Mouse (Mus musculus) olfactory bulb, adult 2 months (tissue): ENCODE measurements around the gene Olfr543. TPM values are rescaled to one million over a fixed set of nuclear protein-coding genes. Genes with fewer than 3 reads are reported as not detected.

ENCODE experiments used
- H3K27ac ChIP-seq: fragments of 200-500 bp; 2 replicates; pipeline ENCODE4 v1.5.1; 2012; ENCODE audit warnings: low read depth, low read length; ENCODE audit not compliant: insufficient read depth
- H3K4me1 ChIP-seq: fragments of 200-500 bp; 2 replicates; pipeline ENCODE4 v1.6.1; 2012; ENCODE audit warnings: low read length; ENCODE audit not compliant: control insufficient read depth, insufficient read depth
- H3K4me3 ChIP-seq: fragments of 200-500 bp; 2 replicates; pipeline ENCODE4 v1.5.1; 2012; ENCODE audit warnings: mild to moderate bottlenecking, low read depth, low read length, moderate library complexity; ENCODE audit not compliant: insufficient read depth
- CTCF ChIP-seq: fragments of 200-500 bp; IDR thresholded peaks from 2 replicates; pipeline ENCODE4 v1.5.1; 2012; ENCODE audit warnings: low read depth, mild to moderate bottlenecking, low read length, moderate library complexity; ENCODE audit not compliant: insufficient read depth
- POLR2A ChIP-seq: fragments of 200-500 bp; IDR thresholded peaks from 2 replicates; pipeline ENCODE4 v1.6.1; 2012; ENCODE audit warnings: mild to moderate bottlenecking, low read depth, low read length, moderate library complexity; ENCODE audit not compliant: insufficient read depth
- WGBS: fragments of 180-500 bp; shearing (Covaris S2); methylation state at CpG from one replicate; pipeline ENCODE4 v1.1.7; 2018; 5-methylcytosine and 5-hydroxymethylcytosine counted together
- polyA plus RNA-seq: library from polyadenylated mRNA; stranded (reverse); fragments of >200 nt; gene quantifications from 2 replicates; pipeline ENCODE4 v1.2.4, GENCODE M21; 2012; ENCODE audit warnings: low replicate concordance; ENCODE audit not compliant: missing spikeins, insufficient read depth, insufficient read length

Gene Olfr543
- polyA plus RNA-seq, 1 experiment: not detected

DNA sequence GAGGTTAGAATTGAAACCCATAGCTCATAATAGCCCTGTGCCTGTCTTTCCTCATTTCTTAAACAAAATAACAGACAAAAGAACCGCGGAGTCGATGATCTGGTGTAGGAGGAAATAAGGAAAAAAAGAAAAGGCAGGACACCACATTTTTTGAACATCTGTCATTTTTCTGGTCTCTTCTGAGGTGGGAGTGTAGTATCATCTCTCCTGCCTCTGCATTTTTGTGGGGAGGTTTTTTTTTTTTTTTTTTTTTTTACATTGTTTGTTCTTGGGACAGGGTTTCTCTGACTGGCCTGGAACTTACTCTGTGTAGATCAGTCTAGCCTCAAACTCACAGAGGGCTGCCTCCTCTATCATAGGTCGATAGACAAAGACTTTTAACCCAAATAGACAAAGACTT is 39.0 kb downstream of the Olfr543 start:
- no peak overlapping the region for H3K27ac ChIP-seq
- peak overlapping the region; percentile 80 for H3K4me3 ChIP-seq
- TF ChIP-seq POLR2A (no peak), CTCF (no peak)
- H3K4me1 ChIP-seq: peaks cover 3% of the 10 kb centered on the region; the same call in 1 of the 2 replicates
- WGBS: 1% methylated on average over 4 of the region's 4 CpGs

DNA sequence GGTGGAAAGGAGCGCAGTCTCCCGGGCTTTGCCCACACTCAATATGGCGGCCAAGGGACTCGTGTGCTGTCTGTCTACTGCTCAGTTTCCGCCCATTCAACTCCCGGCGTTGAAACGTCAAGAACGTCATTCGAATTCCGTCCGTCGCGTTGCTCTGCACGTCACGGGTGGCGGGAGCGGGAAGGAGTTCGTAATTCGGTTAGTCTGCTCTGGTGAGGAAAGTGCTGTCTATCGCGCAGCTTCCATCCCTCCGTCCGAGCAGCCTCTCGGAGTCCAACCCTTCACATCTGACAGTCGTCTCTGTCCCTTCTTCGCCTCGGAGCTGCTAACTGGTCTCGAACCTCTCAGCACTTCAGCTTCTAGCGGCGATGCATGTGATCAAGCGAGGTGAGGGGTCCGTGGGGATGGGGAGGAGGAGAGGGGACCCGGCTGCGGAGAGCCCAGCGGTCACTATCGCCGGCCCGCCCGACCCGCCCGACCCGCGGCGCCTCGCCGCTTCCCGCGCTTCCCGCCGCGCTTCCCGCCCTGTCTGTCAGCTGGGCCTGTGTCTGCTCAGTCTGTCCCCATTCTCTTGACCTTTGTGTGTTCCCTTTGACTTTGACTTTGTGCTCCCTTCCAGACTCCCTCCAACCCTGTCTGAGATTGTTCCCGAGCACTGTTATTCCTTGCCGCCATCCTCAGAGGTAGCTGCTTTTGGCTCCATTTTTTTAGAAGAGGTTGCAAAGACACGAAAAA is 39.7 kb downstream of the Olfr543 start, which contains the start of gene Rrm1:
Rrm1 (plus strand) TSS at position 39 of the 735 bp plus-strand sequence.
- no peak within 1 kb of the TSS for H3K27ac ChIP-seq
- H3K4me1 ChIP-seq: peaks cover 3% of the 10 kb centered on the region; the same call in 1 of the 2 replicates
- under 1% methylated on average over 53 of the region's 56 CpGs for WGBS
- peak within 1 kb of the TSS; percentile 80 for H3K4me3 ChIP-seq
- TF ChIP-seq POLR2A (0 out of 2 replicates have a peak, but pooled peaks have one; percentile 21), CTCF (no peak)

DNA sequence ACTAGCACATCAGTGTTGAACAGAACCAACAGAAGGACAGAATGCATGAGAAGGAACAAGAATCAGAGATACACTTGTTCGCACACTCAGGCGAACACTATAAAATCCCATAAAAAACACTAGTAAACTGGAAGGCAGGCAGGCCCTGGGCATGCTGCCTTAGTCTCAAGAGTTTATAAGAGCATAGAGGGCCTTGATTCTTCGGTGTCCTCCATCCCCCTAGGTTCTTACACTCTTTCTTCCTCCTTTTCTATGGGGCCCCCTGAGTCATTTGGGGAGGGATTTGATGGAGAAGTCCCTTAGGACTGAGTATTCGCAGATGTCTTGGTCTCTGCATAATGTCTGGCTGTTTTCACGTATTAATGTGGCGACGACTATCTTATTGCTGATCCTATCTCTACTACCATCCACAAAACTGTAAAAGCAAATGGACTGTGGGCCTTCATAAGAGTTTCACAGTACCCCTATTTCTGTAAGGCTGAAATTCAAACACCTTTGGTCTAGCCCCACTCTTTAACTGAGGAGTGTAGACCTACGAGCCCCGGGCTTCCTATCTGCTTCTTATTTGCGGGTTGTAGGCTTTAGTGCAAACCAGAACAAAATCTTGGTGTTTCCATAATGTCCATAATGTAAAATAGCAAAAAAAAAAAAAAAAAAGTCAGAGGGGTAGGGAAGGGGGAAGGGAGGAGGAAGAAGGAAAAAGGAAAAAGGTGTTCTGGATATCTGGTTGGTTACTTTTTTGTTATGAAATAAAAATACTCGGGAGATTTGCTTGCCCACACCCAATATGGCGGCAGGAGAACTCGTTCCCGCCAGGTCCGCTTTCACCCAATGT is 40.4 kb downstream of the Olfr543 start:
- 50% methylated on average over 15 of the region's 15 CpGs for WGBS
- TF ChIP-seq POLR2A (no peak), CTCF (no peak)
- Histone ChIP-seq H3K4me1 (peaks cover 3% of the 10 kb centered on the region; the same call in 1 of the 2 replicates), H3K4me3 (no peak overlapping the region; the same call in 1 of the 2 replicates), H3K27ac (no peak overlapping the region)

DNA sequence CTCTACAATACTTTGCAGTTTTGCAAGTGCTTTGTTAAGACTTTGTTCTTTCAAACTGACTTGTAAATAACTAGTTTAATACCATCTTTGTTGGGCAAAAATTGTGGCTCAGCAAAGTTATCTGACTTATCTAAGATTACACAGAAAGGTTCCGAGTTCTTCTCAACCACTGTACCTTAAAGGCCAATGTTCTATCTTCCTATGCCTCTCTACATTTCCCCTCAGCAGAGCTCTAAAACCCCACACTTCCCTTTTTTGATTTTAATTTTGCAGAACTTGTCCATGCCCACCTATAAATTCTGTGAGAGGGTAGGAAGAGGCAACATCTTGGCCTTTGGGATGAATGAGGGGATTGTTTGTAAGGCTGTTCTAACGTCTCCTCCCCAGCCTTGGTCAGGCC is 47.1 kb downstream of the Olfr543 start:
- Histone ChIP-seq H3K4me1 (no peaks in the 10 kb centered on the region), H3K27ac (no peak overlapping the region), H3K4me3 (no peak overlapping the region)
- 83% methylated on average over 2 of the region's 2 CpGs for WGBS
- TF ChIP-seq CTCF: no peak
- TF ChIP-seq POLR2A: no peak

Other genes starting within 250 kb of the Olfr543 start
- not detected in 2 replicates for gene Rhog, start 225.6 kb downstream of the Olfr543 start, polyA plus RNA-seq
- not detected in 2 replicates for gene Stim1, start 213.9 kb downstream of the Olfr543 start, polyA plus RNA-seq
- gene Rrm1, start 40.0 kb downstream of the Olfr543 start, polyA plus RNA-seq: not detected in 2 replicates
- not detected in 2 replicates for gene Olfr544, start 6.6 kb upstream of the Olfr543 start, polyA plus RNA-seq
- gene Olfr545, start 17.9 kb upstream of the Olfr543 start, polyA plus RNA-seq: not detected in 2 replicates
- gene Olfr547, start 53.1 kb upstream of the Olfr543 start, polyA plus RNA-seq: not detected in 2 replicates
- gene Olfr548-ps1, start 59.2 kb upstream of the Olfr543 start, polyA plus RNA-seq: not detected in 2 replicates
- not detected in 2 replicates for gene Olfr549, start 68.2 kb upstream of the Olfr543 start, polyA plus RNA-seq
- gene Trim21, start 83.8 kb upstream of the Olfr543 start, polyA plus RNA-seq: not detected in 2 replicates
- not detected in 2 replicates for gene Olfr550, start 89.8 kb upstream of the Olfr543 start, polyA plus RNA-seq
- not detected in 2 replicates for gene Olfr551, start 110.2 kb upstream of the Olfr543 start, polyA plus RNA-seq
- gene Olfr552, start 116.1 kb upstream of the Olfr543 start, polyA plus RNA-seq: not detected in 2 replicates
- gene Olfr553, start 136.5 kb upstream of the Olfr543 start, polyA plus RNA-seq: not detected in 2 replicates
- gene Olfr554, start 156.8 kb upstream of the Olfr543 start, polyA plus RNA-seq: not detected in 2 replicates
- gene Olfr555, start 177.1 kb upstream of the Olfr543 start, polyA plus RNA-seq: not detected in 2 replicates
- not detected in 2 replicates for gene Olfr556, start 183.2 kb upstream of the Olfr543 start, polyA plus RNA-seq
- not detected in 2 replicates for gene Trim68, start 205.6 kb upstream of the Olfr543 start, polyA plus RNA-seq
- not detected in 2 replicates for gene Olfr557, start 214.2 kb upstream of the Olfr543 start, polyA plus RNA-seq
- gene Olfr558, start 220.5 kb upstream of the Olfr543 start, polyA plus RNA-seq: not detected in 2 replicates
- not detected in 2 replicates for gene Olfr33, start 237.4 kb upstream of the Olfr543 start, polyA plus RNA-seq
- gene Olfr559, start 245.8 kb upstream of the Olfr543 start, polyA plus RNA-seq: not detected in 2 replicates